Mouse (Mus musculus): Measurements from ENCODE around the gene Sars2. TPM values are rescaled to one million over a fixed set of nuclear protein-coding genes. Genes with fewer than 3 reads are reported as not detected.

Sars2 gene
- polyA plus RNA-seq, 2 experiments from 2014 or later: 8.9 to 13.0 TPM

GRCm38 (mm10) chr7:28727649-28728340 is 14.0 kb upstream of the Sars2 start:
- no peak for ATAC-seq

- ATAC-seq: peak; percentile 63
Measured at GRCm38 (mm10) chr7:28732341-28733142, 9.2 kb upstream of the Sars2 start.

- no peak for ATAC-seq
Measured at GRCm38 (mm10) chr7:28733211-28733610, 8.6 kb upstream of the Sars2 start.

GRCm38 (mm10) chr7:28735701-28736100 is 6.1 kb upstream of the Sars2 start:
- ATAC-seq: no peak

GRCm38 (mm10) chr7:28739829-28740228 is 2.0 kb upstream of the Sars2 start:
- no peak for ATAC-seq

- ATAC-seq: no peak
Measured at GRCm38 (mm10) chr7:28740949-28741348, 843 bp upstream of the Sars2 start.

- no peak for ATAC-seq
Measured at GRCm38 (mm10) chr7:28741368-28741708, 454 bp upstream of the Sars2 start.

GRCm38 (mm10) chr7:28749935-28750334 is 8.1 kb downstream of the Sars2 start:
- ATAC-seq: no peak

GRCm38 (mm10) chr7:28756079-28756478 is 14.3 kb downstream of the Sars2 start, which contains the start of gene Ccer2:
Ccer2 (plus strand) TSS chr7:28756174.
- no peak for ATAC-seq

GRCm38 (mm10) chr7:28758623-28759022 is 16.8 kb downstream of the Sars2 start:
- no peak for ATAC-seq

- ATAC-seq: no peak
Measured at GRCm38 (mm10) chr7:28761907-28762306, 20.1 kb downstream of the Sars2 start.

- no peak for ATAC-seq
Measured at GRCm38 (mm10) chr7:28765211-28765610, 23.4 kb downstream of the Sars2 start.

GRCm38 (mm10) chr7:28766173-28766879 is 24.5 kb downstream of the Sars2 start, which contains the start of gene Sirt2:
Sirt2 (plus strand) TSS chr7:28766735.
- ATAC-seq: peak; percentile 96

GRCm38 (mm10) chr7:28766910-28767309 is 25.1 kb downstream of the Sars2 start:
- no peak for ATAC-seq

GRCm38 (mm10) chr7:28767462-28767965 is 25.7 kb downstream of the Sars2 start, which contains the start of gene Nfkbib:
Nfkbib (minus strand) TSS chr7:28767512.
- no peak for ATAC-seq

- ATAC-seq: no peak
Measured at GRCm38 (mm10) chr7:28769414-28769958, 27.7 kb downstream of the Sars2 start.

- no peak for ATAC-seq
Measured at GRCm38 (mm10) chr7:28770309-28770708, 28.5 kb downstream of the Sars2 start.

GRCm38 (mm10) chr7:28771867-28772266 is 30.1 kb downstream of the Sars2 start:
- ATAC-seq: no peak

- ATAC-seq: no peak
Measured at GRCm38 (mm10) chr7:28773163-28773562, 31.4 kb downstream of the Sars2 start.

GRCm38 (mm10) chr7:28774164-28774563 is 32.4 kb downstream of the Sars2 start:
- ATAC-seq: no peak

- no peak for ATAC-seq
Measured at GRCm38 (mm10) chr7:28775129-28775528, 33.3 kb downstream of the Sars2 start.

- ATAC-seq: no peak
Measured at GRCm38 (mm10) chr7:28778825-28779224, 37.0 kb downstream of the Sars2 start.
